Mouse (Mus musculus) kidney, postnatal 36 days (tissue): ENCODE data around the gene Cyp24a1.
"Not testable (repeated sequence)": the region's sequence is repeated elsewhere in the genome, so short reads cannot be mapped to it uniquely, and the experiment has no call there.

Experiments used
- DNase-seq, 2 experiments: peaks; one replicate each; pipeline ENCODE4 v3.0.0; 2021 to 2022; ENCODE audit warnings: mixed read lengths in 2 of 2

Gene Cyp24a1

DNA sequence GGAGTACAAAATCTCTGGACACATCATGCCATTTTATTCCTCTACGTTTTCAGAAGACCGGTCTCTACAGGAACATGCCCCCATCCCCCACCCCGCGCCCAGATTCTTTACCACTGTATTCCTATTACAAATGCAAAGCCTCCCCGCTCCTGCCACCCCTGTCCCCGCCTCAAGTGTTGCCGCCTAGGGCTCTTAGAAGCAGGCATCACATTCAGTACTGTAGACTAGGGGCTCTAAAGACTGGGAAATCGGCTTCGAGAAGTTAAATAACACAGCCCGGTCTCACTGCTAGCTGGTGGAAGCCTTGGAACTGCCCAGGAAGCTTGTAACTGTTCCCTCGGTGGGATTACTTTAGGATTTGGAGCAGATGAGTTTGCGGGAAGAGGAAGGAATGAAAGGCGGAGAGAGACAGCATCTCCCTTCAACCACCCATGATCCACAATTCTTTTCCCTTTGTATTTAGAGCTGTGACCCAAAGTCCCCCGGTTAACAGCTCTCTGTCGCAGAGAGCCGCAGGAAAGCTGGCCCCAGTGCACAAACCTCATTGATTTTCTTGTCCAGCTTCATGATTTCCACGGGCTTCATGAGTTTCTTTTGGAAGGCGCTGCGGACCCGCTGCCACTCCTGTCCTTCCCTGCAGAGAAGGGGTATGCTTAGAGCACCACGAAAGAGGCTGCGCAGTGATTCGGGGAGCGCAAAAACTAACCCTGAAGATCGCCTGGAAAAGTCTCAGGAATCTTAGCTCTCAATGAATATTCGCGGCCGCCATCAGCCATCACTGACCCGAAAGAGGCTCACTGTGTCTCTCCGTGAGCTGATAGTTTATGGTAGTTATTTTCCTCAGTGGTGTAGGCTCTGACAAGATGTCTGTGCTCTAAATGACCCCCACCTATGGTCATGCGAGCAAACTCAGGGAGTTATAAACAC lies 1.9 kb downstream of the Cyp24a1 start:
- DNase-seq: no peak

DNA sequence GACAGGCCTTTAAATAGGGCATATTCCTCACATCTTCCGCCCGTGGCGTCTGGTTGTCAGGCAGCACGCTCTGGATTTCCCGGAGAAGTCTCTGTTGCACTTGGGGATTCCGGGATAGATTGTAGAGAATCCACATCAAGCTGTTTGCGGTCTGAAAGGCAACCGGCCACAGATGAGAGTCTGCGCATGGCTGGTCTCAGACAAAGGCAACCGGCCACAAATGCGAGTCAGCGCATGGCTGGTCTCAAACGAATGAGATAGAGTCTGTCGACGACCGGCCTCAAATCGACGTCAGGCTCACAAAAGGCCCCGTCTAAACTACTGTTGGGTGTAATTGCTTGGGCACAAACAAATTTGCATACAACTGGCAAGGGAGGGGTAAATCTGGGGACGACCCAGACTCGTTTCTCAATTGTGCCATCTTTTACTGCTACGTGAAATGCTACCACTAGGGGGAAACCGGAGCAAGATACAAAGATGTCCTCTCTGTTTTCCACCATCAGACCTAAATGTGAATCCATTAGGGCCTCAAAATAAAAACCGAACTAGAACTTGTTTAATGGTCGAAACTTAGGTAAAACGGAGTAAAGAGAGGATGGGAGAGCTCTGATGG lies 8.9 kb downstream of the Cyp24a1 start:
- peak; percentile 42 to 46 for DNase-seq

DNA sequence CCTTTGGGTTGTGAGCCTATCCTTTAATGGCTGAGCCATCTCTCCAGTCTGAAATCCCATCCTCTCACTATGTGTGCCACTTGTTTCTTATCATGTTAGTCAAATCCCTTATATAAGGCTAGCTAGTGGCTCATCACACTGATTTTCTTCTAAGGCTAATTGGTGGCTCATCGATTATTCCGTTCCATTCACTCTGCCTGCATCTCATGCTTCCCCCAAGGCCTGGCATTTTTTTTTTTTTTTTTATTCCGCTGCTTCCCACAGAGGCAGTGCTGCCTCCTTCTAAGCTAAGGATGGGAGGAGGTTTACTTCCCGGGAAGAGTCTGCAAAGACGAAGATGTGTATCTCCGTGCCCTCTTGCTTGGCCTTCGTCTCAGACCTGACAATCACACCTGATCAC lies 9.7 kb downstream of the Cyp24a1 start:
- DNase-seq: no peak

DNA sequence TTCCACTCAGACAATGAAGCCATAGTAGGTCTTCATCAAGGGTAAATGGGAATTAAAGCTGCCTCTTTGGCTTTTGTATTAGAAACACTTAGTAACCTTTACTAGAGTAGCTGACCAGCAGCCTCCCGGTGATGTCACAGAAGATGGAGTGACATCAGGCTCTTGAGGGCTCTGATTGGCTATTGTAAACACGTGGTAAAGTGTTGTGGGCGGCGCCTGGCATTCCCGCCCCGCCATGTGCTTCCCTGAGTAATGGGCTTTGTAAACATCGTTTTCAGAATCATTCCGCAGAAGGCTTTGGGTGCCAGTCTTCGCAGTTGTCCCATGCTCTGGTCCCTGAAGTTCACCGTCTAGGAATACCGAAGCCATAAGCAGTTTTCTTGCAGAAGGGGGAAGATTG lies 13.0 kb downstream of the Cyp24a1 start:
- no peak for DNase-seq

DNA sequence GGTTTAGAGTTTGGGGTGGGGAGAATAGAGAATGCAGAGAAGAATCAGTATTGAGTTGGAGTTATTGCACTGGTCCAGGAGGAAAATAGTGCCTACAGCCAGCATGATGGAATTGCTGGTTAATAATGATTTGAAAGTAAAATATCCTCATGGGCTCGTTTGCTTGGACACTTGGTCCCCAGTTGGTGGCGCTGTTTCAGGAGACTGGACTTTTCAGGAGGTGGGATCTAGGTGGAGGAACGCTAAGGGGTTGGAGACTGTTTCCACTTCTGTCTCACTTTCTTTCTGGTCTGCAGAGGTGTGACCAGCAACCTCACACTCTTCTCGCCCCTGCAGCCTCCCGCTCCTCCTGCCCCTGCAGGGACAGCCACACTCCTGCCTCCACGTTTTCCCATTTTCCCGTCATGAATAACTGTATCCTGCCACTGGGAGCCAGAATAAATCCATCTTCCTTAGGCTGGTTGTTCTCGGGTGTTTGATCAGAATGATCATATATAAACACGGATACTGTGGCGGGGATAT lies 14.9 kb downstream of the Cyp24a1 start:
- DNase-seq: peak in 1 of 2 experiments; percentile 38

DNA sequence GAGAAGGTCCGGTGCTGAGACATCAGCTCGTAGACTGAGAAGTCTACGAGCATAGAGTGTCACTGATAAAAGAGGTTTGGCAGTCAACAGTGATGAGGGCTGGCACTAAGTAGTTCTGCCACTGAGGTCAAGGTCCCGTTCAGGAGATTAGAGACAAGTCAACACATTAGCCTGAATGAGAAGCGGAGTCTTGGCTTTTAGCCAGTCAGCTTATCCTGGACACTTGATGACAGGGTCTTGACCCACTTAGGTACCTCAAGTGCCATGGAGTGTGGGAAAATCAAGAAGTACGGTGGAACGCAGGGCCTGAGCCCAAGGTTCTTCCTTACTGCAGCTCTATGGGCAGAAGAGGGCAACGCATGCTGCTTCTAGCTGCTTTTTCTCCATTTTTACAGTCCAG lies 20.3 kb downstream of the Cyp24a1 start:
- DNase-seq: no peak

- peak in 1 of 2 experiments; percentile 67 for DNase-seq
Observed at GRCm38 (mm10) chr2:170476215-170476614, 20.7 kb downstream of the Cyp24a1 start.

- peak; percentile 52 to 84 for DNase-seq
Observed at GRCm38 (mm10) chr2:170475164-170475563, 21.8 kb downstream of the Cyp24a1 start.

DNA sequence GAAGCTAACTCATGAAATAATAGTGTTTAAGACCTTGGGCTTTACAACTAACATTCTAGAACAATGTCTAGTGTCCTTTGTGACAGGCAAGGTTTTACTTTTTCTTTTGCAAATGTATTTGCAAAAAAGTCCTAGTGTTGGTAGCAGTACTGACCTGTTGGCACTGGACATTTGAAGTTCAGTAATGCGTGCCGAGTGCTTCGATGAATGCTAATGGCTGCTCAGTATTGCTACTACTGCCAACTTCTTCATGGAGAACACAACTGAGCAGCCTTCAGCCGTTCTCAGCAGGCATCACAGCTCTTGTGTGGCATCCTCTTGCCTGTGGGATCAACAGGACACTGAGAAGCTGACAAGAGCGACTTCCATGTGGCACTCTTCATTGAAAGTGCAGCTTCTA lies 22.8 kb downstream of the Cyp24a1 start:
- no peak for DNase-seq

DNA sequence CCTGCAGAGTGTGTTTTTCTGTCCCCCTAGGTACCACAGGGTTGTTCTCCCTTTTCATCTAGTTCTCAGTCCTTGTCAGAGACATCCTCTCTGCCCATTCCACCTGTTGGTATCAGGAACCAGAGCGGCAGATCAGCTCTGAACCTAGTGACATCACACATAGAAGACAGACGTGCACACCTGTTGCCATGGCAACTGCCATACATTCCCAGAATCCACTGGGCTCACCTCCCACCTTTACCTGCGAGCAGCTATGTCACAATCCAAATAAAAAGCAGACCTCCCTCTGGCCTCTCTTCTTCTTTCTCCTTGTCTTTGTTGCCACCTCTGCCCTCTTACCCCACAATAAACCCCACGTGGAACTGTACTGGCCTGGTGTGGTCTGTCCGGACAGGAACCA lies 26.4 kb downstream of the Cyp24a1 start:
- DNase-seq: no peak

GRCm38 (mm10) chr2:170469616-170470308 lies 27.2 kb downstream of the Cyp24a1 start:
- peak; percentile 92 for DNase-seq

GRCm38 (mm10) chr2:170468009-170468408 lies 28.9 kb downstream of the Cyp24a1 start:
- DNase-seq: peak in 1 of 2 experiments; percentile 71

DNA sequence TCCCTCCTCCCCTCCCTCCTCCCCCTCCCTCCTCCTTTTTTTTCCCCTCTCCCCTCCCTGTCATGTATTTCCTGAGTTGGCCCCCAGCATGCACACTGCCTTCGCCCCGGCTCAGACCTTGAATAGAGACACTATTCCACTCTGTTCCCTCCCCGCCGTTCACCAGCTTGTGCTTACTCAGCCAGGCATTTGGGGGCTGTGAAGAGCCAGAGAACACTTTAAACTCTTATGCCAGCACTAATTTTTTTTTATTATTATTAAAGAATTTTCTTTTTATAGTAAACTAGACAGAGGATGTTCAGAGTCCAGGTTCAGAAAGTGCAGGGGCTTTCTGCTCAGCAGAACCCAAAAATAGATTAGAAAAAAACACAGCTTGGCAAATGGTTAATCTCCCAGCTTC lies 32.1 kb downstream of the Cyp24a1 start:
- DNase-seq: peak; percentile 71 to 84

DNA sequence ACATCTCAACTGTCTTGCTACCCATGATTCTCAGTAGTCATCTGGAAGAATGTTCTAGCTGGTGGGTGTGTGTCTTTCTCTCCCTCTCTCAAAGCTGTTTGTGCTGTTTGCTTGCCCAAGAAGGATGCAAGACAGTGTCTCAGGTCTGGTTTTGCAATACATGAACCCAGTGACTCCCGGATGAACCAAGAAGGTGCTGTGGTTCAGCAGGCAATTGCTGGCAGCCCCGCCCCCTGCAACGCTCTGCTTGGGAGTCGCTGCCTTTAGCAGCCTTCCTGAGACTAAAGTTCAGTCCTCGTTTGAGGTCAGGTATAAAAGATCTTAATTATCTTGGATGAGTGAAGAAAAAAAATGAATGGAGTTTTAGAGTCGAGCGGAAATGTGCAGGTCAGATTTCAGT lies 35.3 kb downstream of the Cyp24a1 start:
- peak; percentile 92 for DNase-seq

GRCm38 (mm10) chr2:170459805-170460204 lies 37.1 kb downstream of the Cyp24a1 start:
- peak; percentile 76 to 89 for DNase-seq

DNA sequence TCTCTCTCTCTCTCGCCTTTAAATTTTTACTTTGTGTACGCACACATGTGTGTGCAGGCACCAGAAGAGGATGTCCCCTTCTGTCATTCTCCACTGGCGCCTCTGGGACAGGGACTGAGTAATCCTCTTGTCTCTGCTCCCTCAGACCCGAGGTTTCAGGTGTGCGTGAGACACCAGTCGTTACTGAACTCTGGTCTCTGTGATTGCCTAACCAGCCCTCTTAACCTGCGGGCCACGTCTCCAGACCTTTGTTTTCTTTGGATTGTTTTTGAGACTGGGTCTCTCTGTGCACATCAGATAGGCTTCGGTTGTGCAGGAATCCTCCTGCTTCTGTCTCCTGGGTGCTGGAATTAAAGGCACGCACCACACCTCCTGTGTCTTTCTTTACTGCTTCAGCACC lies 37.8 kb downstream of the Cyp24a1 start:
- DNase-seq: peak in 1 of 2 experiments; percentile 37

DNA sequence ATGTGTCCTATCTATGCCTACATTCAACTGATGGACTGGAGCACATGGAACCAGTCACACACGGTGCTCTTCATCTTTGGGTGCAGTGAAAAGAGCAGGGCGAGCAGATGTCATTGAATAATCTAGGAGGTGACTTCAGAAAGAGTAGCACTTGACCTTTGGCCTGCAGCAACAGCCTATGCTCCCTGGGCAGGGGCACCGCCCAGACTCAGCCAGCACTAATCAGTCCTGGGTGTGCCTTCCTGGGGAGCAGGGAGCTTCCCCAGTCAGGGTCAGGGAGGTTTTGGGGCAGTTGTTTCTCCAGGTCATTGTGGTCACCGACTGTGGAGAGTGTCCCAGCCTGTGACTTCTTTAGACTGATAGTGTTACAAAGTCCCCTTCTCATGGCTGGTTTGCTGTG lies 43.1 kb downstream of the Cyp24a1 start:
- not testable (repeated sequence) for DNase-seq

DNA sequence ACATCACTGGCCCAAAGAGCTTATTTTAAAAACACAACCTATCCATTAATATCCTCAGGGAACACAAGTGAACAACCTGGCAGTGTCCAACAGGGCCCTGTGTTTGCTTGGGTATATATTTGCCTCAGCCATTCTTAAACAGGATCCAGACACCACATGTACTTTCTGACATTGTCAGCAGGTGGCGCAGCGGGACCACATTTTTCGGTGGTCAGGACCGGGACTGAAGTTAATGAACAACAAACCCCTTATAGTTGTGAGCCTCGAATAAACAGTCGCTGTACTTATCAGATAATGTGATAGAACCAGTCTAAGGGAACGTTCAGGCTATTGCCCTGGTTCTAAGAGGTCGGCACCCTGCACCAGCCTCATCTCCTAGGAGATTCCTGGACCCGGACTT lies 46.0 kb downstream of the Cyp24a1 start:
- peak; percentile 83 to 91 for DNase-seq

- DNase-seq: no peak
Observed at GRCm38 (mm10) chr2:170447651-170448050, 49.3 kb downstream of the Cyp24a1 start.

DNA sequence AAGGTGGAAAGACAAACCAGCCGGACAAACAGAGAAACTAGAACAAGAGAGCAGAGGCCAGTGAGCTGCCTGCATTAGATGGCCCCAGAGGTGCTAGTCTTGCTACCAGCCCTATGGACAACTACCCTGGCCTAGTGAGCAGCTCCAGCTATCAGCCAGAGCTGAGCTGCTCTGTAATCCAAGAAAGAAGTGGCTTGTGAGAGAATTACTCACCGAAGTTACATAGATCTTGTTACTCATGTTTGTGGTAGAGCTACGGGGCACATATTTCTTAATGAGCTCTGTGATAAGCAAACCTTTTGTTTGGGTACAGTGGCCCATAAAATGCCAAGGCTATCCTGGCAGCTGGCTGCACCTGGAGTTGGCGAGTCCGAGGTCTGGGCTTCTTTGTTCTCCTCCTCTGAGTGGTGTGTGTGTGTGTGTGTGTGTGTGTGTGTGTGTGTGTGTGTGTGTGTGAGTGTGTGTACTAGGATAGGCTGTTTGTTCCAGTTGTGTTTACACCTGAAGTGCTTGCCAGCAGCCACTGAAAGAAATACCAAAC lies 50.0 kb downstream of the Cyp24a1 start:
- DNase-seq: no peak

GRCm38 (mm10) chr2:170445861-170446260 lies 51.1 kb downstream of the Cyp24a1 start:
- DNase-seq: no peak

DNA sequence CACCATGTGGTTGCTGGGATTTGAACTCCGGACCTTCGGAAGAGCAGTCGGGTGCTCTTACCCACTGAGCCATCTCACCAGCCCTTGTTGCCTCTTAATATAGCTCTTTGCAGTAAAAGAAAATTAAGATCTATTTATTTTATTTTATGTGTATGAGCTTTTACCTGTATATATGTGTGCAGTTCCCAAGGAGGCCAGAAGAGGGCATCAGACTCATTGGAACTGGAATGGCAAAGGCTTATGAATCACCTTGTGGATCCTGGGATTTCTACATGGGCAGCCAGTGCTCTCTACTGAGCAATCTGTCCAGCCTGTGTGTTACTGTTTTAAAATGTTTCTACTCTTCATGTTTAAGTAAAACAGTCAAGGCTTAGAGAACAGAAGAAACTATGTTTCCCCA lies 54.4 kb downstream of the Cyp24a1 start:
- peak; percentile 42 to 74 for DNase-seq

- DNase-seq: peak in 1 of 2 experiments; percentile 50
Observed at GRCm38 (mm10) chr2:170438782-170439181, 58.2 kb downstream of the Cyp24a1 start.
